Mouse (Mus musculus) liver, adult 2 months (tissue): ENCODE results near the gene Dtd1. TPM values are rescaled to one million over a fixed set of nuclear protein-coding genes. Genes with fewer than 3 reads are reported as not detected.

ENCODE experiments used
- DNase-seq: peaks from one replicate; pipeline ENCODE4 v3.0.0-alpha.2; 2011; ENCODE audit warnings: low read depth, low spot score; ENCODE audit errors: extremely low read depth
- H3K27ac ChIP-seq: fragments of 200-500 bp; replicated peaks from 2 replicates; pipeline ENCODE4 v1.5.1; 2012; ENCODE audit warnings: low read depth, mild to moderate bottlenecking, control low read depth, inconsistent platforms, low read length; ENCODE audit not compliant: insufficient read depth
- H3K27me3 ChIP-seq: fragments of 200-500 bp; 2 replicates; pipeline ENCODE4 v1.6.1; 2012; ENCODE audit warnings: mild to moderate bottlenecking, moderate library complexity, low read length, inconsistent platforms; ENCODE audit not compliant: control insufficient read depth, insufficient read depth
- H3K36me3 ChIP-seq: fragments of 200-500 bp; 2 replicates; pipeline ENCODE4 v1.6.1; 2012; ENCODE audit warnings: low read length, inconsistent platforms; ENCODE audit not compliant: control insufficient read depth, insufficient read depth
- H3K4me1 ChIP-seq: fragments of 200-500 bp; 2 replicates; pipeline ENCODE4 v1.6.1; 2011; ENCODE audit warnings: low read length; ENCODE audit not compliant: control insufficient read depth, insufficient read depth
- H3K4me3 ChIP-seq: fragments of 200-500 bp; 2 replicates; pipeline ENCODE4 v1.5.1; 2011; ENCODE audit warnings: low read depth, mild to moderate bottlenecking, control low read depth, low read length, moderate library complexity; ENCODE audit not compliant: insufficient read depth
- H3K79me2 ChIP-seq: fragments of 200-500 bp; 2 replicates; pipeline ENCODE4 v1.6.1; 2012; ENCODE audit warnings: inconsistent platforms, mild to moderate bottlenecking, low read length, moderate library complexity; ENCODE audit not compliant: control insufficient read depth, insufficient read depth
- H3K9ac ChIP-seq: fragments of 200-500 bp; 2 replicates; pipeline ENCODE4 v1.6.1; 2012; ENCODE audit warnings: low read depth, mild to moderate bottlenecking, control low read depth, inconsistent platforms, low read length
- CTCF ChIP-seq: fragments of 200-500 bp; IDR thresholded peaks from 2 replicates; pipeline ENCODE4 v1.5.1; 2011; ENCODE audit warnings: low read depth, low read length, control low read depth
- POLR2A ChIP-seq: fragments of 200-500 bp; IDR thresholded peaks from 2 replicates; pipeline ENCODE4 v1.6.1; 2011; ENCODE audit warnings: low read length, control low read depth; ENCODE audit not compliant: insufficient read depth; ENCODE audit errors: extremely low read depth
- WGBS: fragments of 180-500 bp; shearing (Covaris S2); methylation state at CpG from one replicate; pipeline ENCODE4 v1.1.7; 2018; 5-methylcytosine and 5-hydroxymethylcytosine counted together
- polyA plus RNA-seq: library from polyadenylated mRNA; depleted of rRNA; stranded (reverse); fragments of >200 nt; gene quantifications from 2 replicates; pipeline ENCODE4 v1.2.3, GENCODE M21; 2012
- total RNA-seq: library from RNA; depleted of rRNA; stranded (reverse); fragments of >200 nt; gene quantifications from 2 replicates; pipeline ENCODE4 v1.2.3, GENCODE M21; 2014

The Dtd1 gene
- total and polyA plus RNA-seq, 2 experiments: 8.8 to 14.2 TPM

DNA sequence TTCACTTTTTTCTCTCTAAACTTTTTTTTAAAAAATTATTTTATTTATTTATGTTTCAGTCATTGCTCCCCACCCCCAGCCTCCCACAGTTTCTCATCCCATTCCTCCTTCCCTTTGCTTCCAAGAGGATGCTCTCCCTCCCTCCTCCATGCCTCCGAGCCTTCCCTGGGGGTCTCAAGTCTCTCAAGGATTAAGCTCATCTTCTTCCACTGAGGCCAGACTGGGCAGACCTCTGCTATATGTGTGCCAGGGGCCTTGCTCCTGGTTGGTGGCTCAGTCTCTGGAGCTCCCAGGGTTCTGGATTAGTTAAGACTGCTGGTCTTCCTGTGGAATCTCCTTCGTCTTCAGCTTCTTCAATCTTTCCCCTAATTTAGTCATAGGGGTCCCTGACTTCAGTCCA lies 110.0 kb downstream of the Dtd1 start:
- Histone ChIP-seq H3K4me1 (no peaks in the 10 kb centered on the region), H3K36me3 (no peaks in the 10 kb centered on the region), H3K27me3 (no peaks in the 10 kb centered on the region), H3K9ac (no peak overlapping the region), H3K4me3 (no peak overlapping the region), H3K27ac (no peak overlapping the region), H3K79me2 (no peaks in the 10 kb centered on the region)
- no peak for TF ChIP-seq CTCF
- TF ChIP-seq POLR2A: no peak
- 85% methylated on average over 2 of the region's 2 CpGs for WGBS
- DNase-seq: no peak

DNA sequence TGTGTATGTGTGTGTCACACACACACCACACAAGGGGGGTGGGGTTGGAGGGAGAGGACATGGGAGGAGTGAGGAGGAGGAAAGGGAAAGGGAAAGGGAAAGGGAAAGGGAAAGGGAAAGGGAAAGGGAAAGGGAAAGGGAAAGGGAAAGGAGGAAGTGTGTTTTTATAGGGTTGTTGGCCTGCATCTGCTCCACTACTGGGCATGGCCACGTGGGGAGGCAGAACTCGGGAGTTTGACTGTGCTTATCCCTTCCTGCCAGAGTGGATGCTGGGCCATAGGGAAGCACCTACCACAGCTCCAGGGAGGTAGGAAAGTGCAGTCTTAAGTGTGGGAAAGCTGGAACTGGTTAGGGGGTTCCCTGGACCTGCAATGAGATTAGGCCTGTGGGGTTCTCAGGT lies 114.9 kb downstream of the Dtd1 start:
- no peak overlapping the region for H3K27ac ChIP-seq
- H3K4me1 ChIP-seq: no peaks in the 10 kb centered on the region
- no peaks in the 10 kb centered on the region for H3K27me3 ChIP-seq
- H3K79me2 ChIP-seq: no peaks in the 10 kb centered on the region
- 76% methylated on average over 2 of the region's 2 CpGs for whole genome bisulfite sequencing
- no peak overlapping the region for H3K4me3 ChIP-seq
- DNase-seq: no peak
- H3K9ac ChIP-seq: no peak overlapping the region
- TF ChIP-seq CTCF: no peak
- no peak for TF ChIP-seq POLR2A
- H3K36me3 ChIP-seq: no peaks in the 10 kb centered on the region

DNA sequence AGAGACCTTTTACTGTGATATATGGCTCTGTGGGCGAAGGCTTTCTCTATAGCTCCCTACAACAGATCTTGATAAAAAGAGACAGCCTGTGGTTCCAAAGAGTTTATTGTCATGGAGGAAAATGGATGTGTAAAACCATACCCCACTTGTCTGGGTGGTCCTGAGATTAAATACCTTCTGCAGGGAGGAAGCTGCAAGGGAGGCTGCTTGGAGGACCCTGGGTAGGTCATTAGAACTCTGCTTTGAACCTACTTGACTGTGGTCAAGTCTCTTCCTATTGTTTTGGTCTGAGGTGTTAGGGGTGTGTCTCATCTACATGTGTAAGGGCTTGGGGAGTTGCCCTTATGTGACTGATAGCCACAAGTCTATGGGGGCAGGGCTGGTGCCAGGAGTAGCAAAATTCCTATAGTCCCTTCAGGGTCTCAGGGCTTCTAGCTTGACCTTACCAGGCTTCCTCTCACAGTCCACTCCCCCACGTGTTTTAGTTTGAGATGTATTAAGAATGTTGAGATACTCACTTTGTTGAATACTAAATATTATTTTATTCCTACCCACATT lies 115.6 kb downstream of the Dtd1 start:
- no peak overlapping the region for H3K4me3 ChIP-seq
- H3K79me2 ChIP-seq: no peaks in the 10 kb centered on the region
- H3K27me3 ChIP-seq: no peaks in the 10 kb centered on the region
- no peak overlapping the region for H3K9ac ChIP-seq
- WGBS: 90% methylated on average over 2 of the region's 2 CpGs
- no peak for TF ChIP-seq CTCF
- no peak for TF ChIP-seq POLR2A
- H3K36me3 ChIP-seq: no peaks in the 10 kb centered on the region
- H3K4me1 ChIP-seq: no peaks in the 10 kb centered on the region
- DNase-seq: no peak
- H3K27ac ChIP-seq: no peak overlapping the region

DNA sequence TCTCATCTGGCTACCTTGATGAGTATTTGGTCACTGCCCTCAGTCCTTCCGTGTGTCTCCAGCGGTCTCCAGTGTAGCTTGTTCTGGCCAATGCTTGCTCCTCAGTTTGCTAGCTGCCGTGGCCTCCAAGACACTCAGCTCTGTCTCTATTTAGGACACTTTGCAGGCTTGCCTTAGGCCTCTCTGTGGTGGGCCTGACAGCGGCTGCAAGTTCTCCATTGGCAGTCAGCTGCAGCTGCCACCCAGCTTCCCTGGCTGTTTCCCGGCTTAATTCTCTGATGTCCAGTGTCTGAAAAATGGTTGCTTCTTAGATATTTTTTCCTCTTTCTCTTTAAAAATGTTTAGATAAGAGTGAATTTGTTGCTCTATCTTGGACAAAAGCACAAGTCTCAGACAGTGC lies 116.6 kb downstream of the Dtd1 start:
- Histone ChIP-seq H3K27ac (no peak overlapping the region), H3K27me3 (no peaks in the 10 kb centered on the region), H3K79me2 (no peaks in the 10 kb centered on the region), H3K4me1 (no peaks in the 10 kb centered on the region), H3K9ac (no peak overlapping the region), H3K36me3 (no peaks in the 10 kb centered on the region), H3K4me3 (no peak overlapping the region)
- DNase-seq: no peak
- TF ChIP-seq POLR2A (no peak), CTCF (no peak)
- 90% methylated on average over 5 of the region's 5 CpGs for WGBS

DNA sequence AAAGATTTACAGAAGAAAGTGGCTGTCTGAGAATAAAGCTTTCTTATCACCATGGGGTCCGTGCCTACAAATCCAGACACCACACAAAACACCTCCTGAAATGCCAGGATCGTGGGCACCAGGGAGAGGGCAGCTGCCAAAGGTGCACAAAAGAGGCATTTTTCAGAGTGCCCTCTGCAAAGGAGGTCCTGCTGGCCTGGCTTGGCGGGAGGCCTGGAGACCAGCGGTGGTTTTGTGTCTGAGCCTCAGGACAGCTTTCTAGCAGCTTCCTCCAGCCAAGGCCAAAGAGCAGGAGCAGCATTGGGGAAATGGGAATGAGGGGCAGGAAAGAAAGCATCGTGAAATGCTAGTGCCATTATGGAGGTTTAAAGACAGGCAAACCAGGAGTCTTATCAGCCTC lies 118.6 kb downstream of the Dtd1 start:
- H3K9ac ChIP-seq: no peak overlapping the region
- no peak for TF ChIP-seq POLR2A
- TF ChIP-seq CTCF: no peak
- no peak for DNase-seq
- H3K4me1 ChIP-seq: no peaks in the 10 kb centered on the region
- H3K27ac ChIP-seq: no peak overlapping the region
- H3K4me3 ChIP-seq: no peak overlapping the region
- H3K36me3 ChIP-seq: no peaks in the 10 kb centered on the region
- H3K27me3 ChIP-seq: no peaks in the 10 kb centered on the region
- WGBS: 76% methylated on average over 5 of the region's 5 CpGs
- no peaks in the 10 kb centered on the region for H3K79me2 ChIP-seq

DNA sequence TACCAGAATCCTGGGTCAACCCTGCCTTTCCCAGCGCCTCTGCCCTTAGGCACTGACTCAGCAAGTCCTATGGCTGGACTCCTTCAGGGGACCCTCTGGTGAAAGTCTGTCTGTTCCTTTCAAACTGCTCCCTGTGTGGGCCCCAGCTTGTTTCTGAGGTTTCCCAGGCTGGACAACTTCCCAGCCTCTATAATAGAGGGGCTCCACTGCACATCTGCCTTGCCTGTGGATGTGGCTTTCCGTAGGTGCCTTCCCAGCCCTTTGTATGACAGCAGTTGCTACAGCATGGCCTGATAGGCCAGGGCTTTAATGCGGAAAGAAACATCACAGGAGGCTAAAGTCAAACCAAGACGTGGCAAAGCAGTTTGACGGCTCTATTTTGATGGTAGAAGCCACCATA lies 119.6 kb downstream of the Dtd1 start:
- 96% methylated on average over 5 of the region's 5 CpGs for WGBS
- H3K27ac ChIP-seq: no peak overlapping the region
- TF ChIP-seq CTCF: no peak
- no peak for TF ChIP-seq POLR2A

More for the DNA sequence above, 119.6 kb downstream of the Dtd1 start:
- H3K36me3 ChIP-seq: no peaks in the 10 kb centered on the region
- H3K27me3 ChIP-seq: no peaks in the 10 kb centered on the region
- no peak overlapping the region for H3K4me3 ChIP-seq
- H3K79me2 ChIP-seq: no peaks in the 10 kb centered on the region
- no peak for DNase-seq
- H3K9ac ChIP-seq: no peak overlapping the region
- no peaks in the 10 kb centered on the region for H3K4me1 ChIP-seq
